ENCODE assay signal across 8 mouse cellular contexts in the genomic region with DNA sequence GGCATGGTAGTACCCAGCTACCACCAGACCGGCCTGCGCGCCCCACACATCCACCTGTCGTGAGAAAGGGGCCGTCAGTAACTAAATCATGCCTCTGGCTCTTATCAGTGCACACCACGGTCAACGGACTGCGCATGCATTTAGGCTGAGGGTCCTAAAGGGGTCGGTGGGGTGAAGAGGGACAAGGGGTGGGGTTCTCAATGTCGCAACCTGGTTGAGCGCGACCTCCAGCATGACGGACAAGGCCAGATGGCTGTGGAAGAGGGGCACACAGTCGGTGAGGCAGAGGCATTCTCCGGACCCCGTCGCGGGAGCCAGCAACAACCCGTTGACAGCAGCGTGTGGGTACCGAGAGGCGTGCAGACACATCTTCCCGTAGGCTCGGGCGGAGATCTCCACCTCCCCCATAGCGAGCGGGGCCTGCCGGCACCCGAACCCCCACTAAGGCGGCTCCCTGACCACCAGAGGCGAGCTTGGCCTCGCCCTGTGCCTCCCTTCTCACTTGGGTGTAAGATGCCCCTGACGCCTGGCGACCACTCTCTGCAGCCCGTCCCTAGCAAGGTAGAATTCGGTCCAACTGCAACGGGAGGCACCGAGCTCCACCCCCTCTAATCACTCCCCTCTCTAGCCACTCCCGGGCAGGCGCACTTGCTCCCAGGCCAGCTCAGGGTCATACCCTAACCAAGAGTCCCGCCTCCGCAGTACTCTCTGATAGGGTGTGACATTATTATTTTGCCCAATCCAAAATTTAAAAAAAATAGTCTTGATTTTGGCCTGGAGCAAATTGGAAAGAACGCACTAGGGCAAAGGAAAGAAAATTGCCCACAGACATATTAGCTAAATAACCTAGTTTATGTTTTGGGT. TPM values are rescaled to one million over a fixed set of nuclear protein-coding genes. Genes with fewer than 3 reads are reported as not detected.
DNase-seq lines count a peak whose midpoint lies in the region; ATAC-seq lines count a peak whose summit lies in the region.

A gene (minus strand): TSS at position 601 of the 864 bp plus-strand sequence.

- peak within 1 kb of the TSS; percentile 53 for H3K9ac ChIP-seq in embryonic facial prominence, embryonic 12.5 days
- H3K9ac ChIP-seq in limb, embryonic 12.5 days (replicated peaks) = peak within 1 kb of the TSS; percentile 64
- peak within 1 kb of the TSS; percentile 72 for H3K9ac ChIP-seq in midbrain, embryonic 13.5 days (replicated peaks)

- no peaks in the 10 kb centered on the region for H3K9me3 ChIP-seq in embryonic facial prominence, embryonic 12.5 days
- H3K9me3 ChIP-seq in limb, embryonic 12.5 days = no peaks in the 10 kb centered on the region
- no peaks in the 10 kb centered on the region for H3K9me3 ChIP-seq in midbrain, embryonic 13.5 days

- H3K4me3 ChIP-seq in embryonic facial prominence, embryonic 12.5 days = peak within 1 kb of the TSS; percentile 41
- H3K4me3 ChIP-seq in limb, embryonic 12.5 days (replicated peaks) = peak within 1 kb of the TSS; percentile 48
- H3K4me3 ChIP-seq in midbrain, embryonic 13.5 days (replicated peaks) = peak within 1 kb of the TSS; percentile 47

- ATAC-seq in embryonic facial prominence, embryonic 12.5 days (ENCODE audit: insufficient number of reproducible peaks, insufficient read depth, low FRiP score, low TSS enrichment) = no peak
- ATAC-seq in limb, embryonic 12.5 days (ENCODE audit: insufficient number of reproducible peaks, insufficient read depth, low FRiP score, low TSS enrichment, low read depth) = peak; percentile 85
- ATAC-seq in midbrain, embryonic 13.5 days = peak; percentile 72

- H3K27me3 ChIP-seq in embryonic facial prominence, embryonic 12.5 days = 0 out of 2 replicates have a peak, but pooled peaks cover 2% of the 10 kb centered on the region
- H3K27me3 ChIP-seq in limb, embryonic 12.5 days = peaks cover 7% of the 10 kb centered on the region; the same call in 1 of the 2 replicates
- no peaks in the 10 kb centered on the region for H3K27me3 ChIP-seq in midbrain, embryonic 13.5 days

- H3K4me2 ChIP-seq in embryonic facial prominence, embryonic 12.5 days (replicated peaks) = peak within 1 kb of the TSS; percentile 69
- peak within 1 kb of the TSS; percentile 91 for H3K4me2 ChIP-seq in limb, embryonic 12.5 days
- H3K4me2 ChIP-seq in midbrain, embryonic 13.5 days (replicated peaks) = peak within 1 kb of the TSS; percentile 65

- peak; percentile 65 for DNase-seq in 3T3-L1 (ENCODE audit: low read depth, low spot score)
- peak; percentile 95 for DNase-seq in adrenal gland, postnatal 14 days
- DNase-seq in heart, adult 18-20 months = peak; percentile 89 to 93
- peak; percentile 84 for DNase-seq in kidney, adult 18-20 months
- DNase-seq in spleen, adult 18-20 months = peak; percentile 69 to 73

- H3K27ac ChIP-seq in embryonic facial prominence, embryonic 12.5 days = no peak within 1 kb of the TSS
- H3K27ac ChIP-seq in limb, embryonic 12.5 days = no peak within 1 kb of the TSS
- H3K27ac ChIP-seq in midbrain, embryonic 13.5 days = no peak within 1 kb of the TSS

- H3K4me1 ChIP-seq in embryonic facial prominence, embryonic 12.5 days = peaks cover 12% of the 10 kb centered on the region
- peaks cover 12% of the 10 kb centered on the region for H3K4me1 ChIP-seq in limb, embryonic 12.5 days (replicated peaks)
- peaks cover 20% of the 10 kb centered on the region for H3K4me1 ChIP-seq in midbrain, embryonic 13.5 days (replicated peaks)

- 1% methylated on average over 43 of the region's 43 CpGs for WGBS in embryonic facial prominence, embryonic 12.5 days
- 2% methylated on average over 43 of the region's 43 CpGs for WGBS in limb, embryonic 12.5 days
- 3% methylated on average over 43 of the region's 43 CpGs for WGBS in midbrain, embryonic 13.5 days

- H3K36me3 ChIP-seq in embryonic facial prominence, embryonic 12.5 days = peaks cover 27% of the 10 kb centered on the region
- peaks cover 50% of the 10 kb centered on the region for H3K36me3 ChIP-seq in limb, embryonic 12.5 days
- peaks cover 31% of the 10 kb centered on the region for H3K36me3 ChIP-seq in midbrain, embryonic 13.5 days

RNA-seq across cellular contexts. Expression of the gene that starts here (rescaled TPM):
- 37.5 and 45.2 TPM in 2 replicates for total RNA-seq in adrenal gland, postnatal 14 days (2021)
- polyA plus RNA-seq in embryonic facial prominence, embryonic 12.5 days (2016; fragmentation: Nextera tagmentation; extraction: Ambion mirVana) = 4.6 and 4.9 TPM in 2 replicates
- 10 to 100 TPM; 66.8 to 70.0 TPM for total RNA-seq in heart, adult 18-20 months (2021)
- polyA plus RNA-seq in limb, embryonic 12.5 days (2016; fragmentation: Nextera tagmentation; extraction: Ambion mirVana) = 3.7 and 4.0 TPM in 2 replicates
- polyA plus RNA-seq in midbrain, embryonic 13.5 days (2015; fragmentation: Nextera tagmentation; extraction: Ambion mirVana) = 9.7 and 12.1 TPM in 2 replicates
